17 mouse cellular contexts compared by ENCODE assay signal in genomic region chr11:85887801-85888450, GRCm38 (mm10). TPM values are rescaled to one million over a fixed set of nuclear protein-coding genes. Genes with fewer than 3 reads are reported as not detected.
DNase-seq lines count a peak whose midpoint lies in the region; ATAC-seq lines count a peak whose summit lies in the region.
"Had no signal": no experiment of that assay in that cellular context is flagged by ENCODE, and none has a peak within 500 bp of the region (broad histone marks: within the 10 kb centered on the region; RNA-seq: fewer than 3 reads in every experiment).

No protein-coding gene starts in this region.

- H3K36me3 ChIP-seq in heart, embryonic 13.5 days, result no peaks in the 10 kb centered on the region
- no peaks in the 10 kb centered on the region for H3K36me3 ChIP-seq in lung, embryonic 15.5 days
- no peaks in the 10 kb centered on the region for H3K36me3 ChIP-seq in embryonic facial prominence, embryonic 11.5 days (replicated peaks; ENCODE audit: control insufficient read depth, insufficient read depth, low read depth, low read length)
- H3K36me3 ChIP-seq in limb, embryonic 13.5 days, result no peaks in the 10 kb centered on the region

- H3K4me2 ChIP-seq in heart, embryonic 13.5 days, result peak overlapping the region; percentile 50
- peak overlapping the region; percentile 67 for H3K4me2 ChIP-seq in lung, embryonic 15.5 days
- no peak overlapping the region for H3K4me2 ChIP-seq in embryonic facial prominence, embryonic 11.5 days (ENCODE audit: low read depth, low read length)
- H3K4me2 ChIP-seq in limb, embryonic 13.5 days (replicated peaks), result peak overlapping the region; percentile 76

- WGBS in heart, embryonic 13.5 days, result 6% methylated on average over 17 of the region's 17 CpGs
- 4% methylated on average over 17 of the region's 17 CpGs for WGBS in lung, embryonic 15.5 days
- WGBS in embryonic facial prominence, embryonic 11.5 days, result 1% methylated on average over 17 of the region's 17 CpGs
- 5% methylated on average over 17 of the region's 17 CpGs for WGBS in limb, embryonic 13.5 days

- peaks cover 23% of the 10 kb centered on the region for H3K4me1 ChIP-seq in heart, embryonic 13.5 days
- H3K4me1 ChIP-seq in lung, embryonic 15.5 days, result peaks cover 19% of the 10 kb centered on the region
- H3K4me1 ChIP-seq in embryonic facial prominence, embryonic 11.5 days (ENCODE audit: control insufficient read depth, insufficient read depth, low read length), result peaks cover 14% of the 10 kb centered on the region
- peaks cover 56% of the 10 kb centered on the region for H3K4me1 ChIP-seq in limb, embryonic 13.5 days

- peaks cover 96% of the 10 kb centered on the region for H3K27me3 ChIP-seq in heart, embryonic 13.5 days (replicated peaks)
- peaks cover 82% of the 10 kb centered on the region for H3K27me3 ChIP-seq in lung, embryonic 15.5 days
- H3K27me3 ChIP-seq in embryonic facial prominence, embryonic 11.5 days (ENCODE audit: control insufficient read depth, insufficient read depth, low read length), result peaks cover 60% of the 10 kb centered on the region
- peaks cover 66% of the 10 kb centered on the region for H3K27me3 ChIP-seq in limb, embryonic 13.5 days

- no peaks in the 10 kb centered on the region for H3K9me3 ChIP-seq in heart, embryonic 13.5 days
- no peaks in the 10 kb centered on the region for H3K9me3 ChIP-seq in lung, embryonic 15.5 days
- no peaks in the 10 kb centered on the region for H3K9me3 ChIP-seq in embryonic facial prominence, embryonic 11.5 days (replicated peaks; ENCODE audit: control insufficient read depth, low read length)
- no peaks in the 10 kb centered on the region for H3K9me3 ChIP-seq in limb, embryonic 13.5 days

- DNase-seq in heart, postnatal 36 days, result no peak
- no peak for DNase-seq in lung, postnatal 14 days
- DNase-seq in embryonic facial prominence, embryonic 11.5 days (ENCODE audit: low spot score), result peak; percentile 54
- DNase-seq in cerebellum, postnatal 25 days, result no peak
- DNase-seq: adrenal gland, postnatal 36 days; cerebellum, adult 9-10 months; gastrocnemius, postnatal 36 days; kidney, adult 2 months; right cerebral cortex, postnatal 25 days had no signal

- no peak for ATAC-seq in heart, embryonic 13.5 days (ENCODE audit: extremely low read depth, insufficient number of reproducible peaks, low FRiP score, low TSS enrichment)
- ATAC-seq in lung, embryonic 15.5 days (ENCODE audit: borderline replicate concordance, extremely low read depth, low FRiP score, low TSS enrichment), result no peak
- no peak for ATAC-seq in embryonic facial prominence, embryonic 11.5 days (replicated peaks; ENCODE audit: insufficient number of reproducible peaks, low FRiP score, low TSS enrichment, low read depth)
- no peak for ATAC-seq in limb, embryonic 13.5 days (ENCODE audit: low FRiP score, low read depth)
- ATAC-seq in cerebellum, adult (ENCODE audit: insufficient number of reproducible peaks, low FRiP score, low TSS enrichment), result no peak

- intact Hi-C loops in heart, postnatal 36 days (cut with DNase I), result no loop called here

- H3K4me3 ChIP-seq in heart, embryonic 13.5 days, result peak overlapping the region; percentile 42
- H3K4me3 ChIP-seq in lung, embryonic 15.5 days, result peak overlapping the region; percentile 61
- no peak overlapping the region; the same call in 1 of the 2 replicates for H3K4me3 ChIP-seq in embryonic facial prominence, embryonic 11.5 days (ENCODE audit: low read depth, low read length)
- peak overlapping the region; percentile 56 for H3K4me3 ChIP-seq in limb, embryonic 13.5 days

- H3K9ac ChIP-seq in heart, embryonic 13.5 days, result peak overlapping the region; percentile 48
- H3K9ac ChIP-seq in lung, embryonic 15.5 days, result peak overlapping the region; percentile 67
- no peak overlapping the region for H3K9ac ChIP-seq in embryonic facial prominence, embryonic 11.5 days (replicated peaks; ENCODE audit: low read length)
- peak overlapping the region; percentile 89 for H3K9ac ChIP-seq in limb, embryonic 13.5 days

- H3K27ac ChIP-seq in heart, embryonic 13.5 days (replicated peaks), result no peak overlapping the region
- peak overlapping the region; percentile 89 for H3K27ac ChIP-seq in lung, embryonic 15.5 days
- H3K27ac ChIP-seq in embryonic facial prominence, embryonic 11.5 days (replicated peaks; ENCODE audit: low read depth, low read length), result no peak overlapping the region
- peak overlapping the region; percentile 91 for H3K27ac ChIP-seq in limb, embryonic 13.5 days

RNA-seq across cellular contexts. Expression of gene Tbx4, which starts 1.7 kb away (rescaled TPM):
- 2.5 and 3.2 TPM in 2 replicates for polyA plus RNA-seq in heart, embryonic 13.5 days (2015; fragmentation: Nextera tagmentation; extraction: Ambion mirVana)
- total RNA-seq in heart, postnatal 36 days (2021), result not detected
- polyA plus RNA-seq in lung, embryonic 15.5 days (2015; fragmentation: Nextera tagmentation; extraction: Ambion mirVana), result 78.8 and 81.3 TPM in 2 replicates
- 0.65 and 1.5 TPM in 2 replicates for polyA plus RNA-seq in embryonic facial prominence, embryonic 11.5 days (2014; fragmentation: Nextera tagmentation; extraction: Ambion mirVana)
- 25.1 and 29.3 TPM in 2 replicates for polyA plus RNA-seq in limb, embryonic 13.5 days (2015; fragmentation: Nextera tagmentation; extraction: Ambion mirVana)
- total RNA-seq: adrenal gland, postnatal 36 days had no signal
- polyA plus RNA-seq: liver, embryonic 16.5 days had no signal

RNA-seq across cellular contexts. Expression of gene Gm11444, which starts 37.8 kb away (rescaled TPM):
- polyA plus RNA-seq in heart, embryonic 13.5 days (2015; fragmentation: Nextera tagmentation; extraction: Ambion mirVana), result not detected in 2 replicates
- total RNA-seq in heart, postnatal 36 days (2021), result not detected
- polyA plus RNA-seq in lung, embryonic 15.5 days (2015; fragmentation: Nextera tagmentation; extraction: Ambion mirVana), result 0.62 TPM in 1 of 2 replicates, not detected in the other
- polyA plus RNA-seq in embryonic facial prominence, embryonic 11.5 days (2014; fragmentation: Nextera tagmentation; extraction: Ambion mirVana), result not detected in 2 replicates
- 0.28 TPM in 1 of 2 replicates, not detected in the other for polyA plus RNA-seq in limb, embryonic 13.5 days (2015; fragmentation: Nextera tagmentation; extraction: Ambion mirVana)
- total RNA-seq: adrenal gland, postnatal 36 days; gastrocnemius, postnatal 36 days; layer of hippocampus, postnatal 25 days had no signal
- polyA plus RNA-seq: forebrain, embryonic 11.5 days; kidney, adult 2 months; liver, embryonic 16.5 days; neural tube, embryonic 11.5 days had no signal

RNA-seq across cellular contexts. Expression of gene Tbx2, which starts 55.6 kb away (rescaled TPM):
- 2.0 and 2.9 TPM in 2 replicates for polyA plus RNA-seq in heart, embryonic 13.5 days (2015; fragmentation: Nextera tagmentation; extraction: Ambion mirVana)
- total RNA-seq in heart, postnatal 36 days (2021), result 1 to 10 TPM; 6.2 to 6.9 TPM
- 40.9 and 44.9 TPM in 2 replicates for polyA plus RNA-seq in lung, embryonic 15.5 days (2015; fragmentation: Nextera tagmentation; extraction: Ambion mirVana)
- 22.3 and 25.9 TPM in 2 replicates for polyA plus RNA-seq in embryonic facial prominence, embryonic 11.5 days (2014; fragmentation: Nextera tagmentation; extraction: Ambion mirVana)
- polyA plus RNA-seq in limb, embryonic 13.5 days (2015; fragmentation: Nextera tagmentation; extraction: Ambion mirVana), result 5.0 and 5.1 TPM in 2 replicates

Comparison
In these comparisons a context has a peak if more than half of its experiments do, and no peak if none do; other contexts are left out.
1. H3K27ac ChIP-seq: peak in lung, embryonic 15.5 days (single experiment) and limb, embryonic 13.5 days (single experiment); none in heart, embryonic 13.5 days (single experiment) and embryonic facial prominence, embryonic 11.5 days (single experiment).